Mouse (Mus musculus) small intestine, adult 2 months (tissue): ENCODE data around the gene Vps18. TPM values are rescaled to one million over a fixed set of nuclear protein-coding genes. Genes with fewer than 3 reads are reported as not detected.
A peak's percentile ranks its signal among the peaks of the same experiment; 100 is the strongest.

ENCODE experiments used
- H3K27ac ChIP-seq: fragments of 200-500 bp; 2 replicates; pipeline ENCODE4 v1.5.1; 2012; ENCODE audit warnings: low read depth, low read length, control low read depth, inconsistent platforms; ENCODE audit not compliant: insufficient read depth
- H3K27me3 ChIP-seq: fragments of 200-500 bp; 2 replicates; pipeline ENCODE4 v1.6.1; 2012; ENCODE audit warnings: mild to moderate bottlenecking, moderate library complexity, low read length, inconsistent platforms; ENCODE audit not compliant: control insufficient read depth, insufficient read depth
- H3K36me3 ChIP-seq: fragments of 200-500 bp; 2 replicates; pipeline ENCODE4 v1.6.1; 2012; ENCODE audit warnings: mild to moderate bottlenecking, low read length, control low read depth, inconsistent platforms; ENCODE audit not compliant: control insufficient read depth, insufficient read depth
- H3K4me1 ChIP-seq: fragments of 200-500 bp; 2 replicates; pipeline ENCODE4 v1.6.1; 2012; ENCODE audit warnings: low read length, inconsistent platforms, mixed read lengths; ENCODE audit not compliant: control insufficient read depth, insufficient read depth, insufficient read length
- H3K4me3 ChIP-seq: fragments of 200-500 bp; 2 replicates; pipeline ENCODE4 v1.5.1; 2012; ENCODE audit warnings: low read depth, mild to moderate bottlenecking, control low read depth, inconsistent platforms, low read length, moderate library complexity
- CTCF ChIP-seq: fragments of 200-500 bp; IDR thresholded peaks from 2 replicates; pipeline ENCODE4 v1.5.1; 2012; ENCODE audit warnings: low read depth, mild to moderate bottlenecking, control low read depth, inconsistent platforms, low read length, moderate library complexity, mixed read lengths; ENCODE audit not compliant: insufficient replicate concordance, insufficient read length; ENCODE audit errors: extremely low read depth
- POLR2A ChIP-seq: fragments of 200-500 bp; IDR thresholded peaks from 2 replicates; pipeline ENCODE4 v1.6.1; 2012; ENCODE audit warnings: low read depth, mild to moderate bottlenecking, control low read depth, inconsistent platforms, low read length, moderate library complexity
- WGBS: fragments of 180-500 bp; shearing (Covaris S2); methylation state at CpG from one replicate; pipeline ENCODE4 v1.1.7; 2018; 5-methylcytosine and 5-hydroxymethylcytosine counted together
- polyA plus RNA-seq: library from polyadenylated mRNA; depleted of rRNA; stranded (reverse); fragments of >200 nt; gene quantifications from 2 replicates; pipeline ENCODE4 v1.2.3, GENCODE M21; 2012

Vps18 gene
- polyA plus RNA-seq, 1 experiment: 22.9 TPM

DNA sequence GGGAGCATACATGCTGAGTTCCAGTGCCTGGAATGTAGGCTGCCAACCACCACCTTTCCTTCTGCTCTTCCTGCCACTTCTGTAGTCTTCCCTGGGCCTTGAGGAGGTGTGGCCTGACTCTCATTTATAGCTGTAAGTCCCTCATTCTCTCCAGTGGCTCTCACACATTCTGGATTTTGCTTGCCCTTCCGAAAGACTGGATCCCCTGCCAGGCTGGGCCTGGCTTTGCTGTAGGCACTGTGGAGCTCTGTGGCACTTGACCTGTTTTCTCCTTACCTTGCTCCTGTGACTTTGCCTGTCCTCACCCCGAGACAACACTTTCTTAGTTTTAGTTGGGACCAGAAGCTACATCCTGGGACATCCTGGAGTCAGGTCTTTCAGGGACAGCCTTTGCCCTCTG, 10.3 kb downstream of the Vps18 start:
- peaks cover 38% of the 10 kb centered on the region for H3K36me3 ChIP-seq
- peak overlapping the region; percentile 75 for H3K27ac ChIP-seq
- no peak for TF ChIP-seq CTCF
- no peak for TF ChIP-seq POLR2A
- H3K4me3 ChIP-seq: no peak overlapping the region
- H3K27me3 ChIP-seq: no peaks in the 10 kb centered on the region
- 64% methylated on average over 2 of the region's 2 CpGs for WGBS
- H3K4me1 ChIP-seq: peaks cover 27% of the 10 kb centered on the region

DNA sequence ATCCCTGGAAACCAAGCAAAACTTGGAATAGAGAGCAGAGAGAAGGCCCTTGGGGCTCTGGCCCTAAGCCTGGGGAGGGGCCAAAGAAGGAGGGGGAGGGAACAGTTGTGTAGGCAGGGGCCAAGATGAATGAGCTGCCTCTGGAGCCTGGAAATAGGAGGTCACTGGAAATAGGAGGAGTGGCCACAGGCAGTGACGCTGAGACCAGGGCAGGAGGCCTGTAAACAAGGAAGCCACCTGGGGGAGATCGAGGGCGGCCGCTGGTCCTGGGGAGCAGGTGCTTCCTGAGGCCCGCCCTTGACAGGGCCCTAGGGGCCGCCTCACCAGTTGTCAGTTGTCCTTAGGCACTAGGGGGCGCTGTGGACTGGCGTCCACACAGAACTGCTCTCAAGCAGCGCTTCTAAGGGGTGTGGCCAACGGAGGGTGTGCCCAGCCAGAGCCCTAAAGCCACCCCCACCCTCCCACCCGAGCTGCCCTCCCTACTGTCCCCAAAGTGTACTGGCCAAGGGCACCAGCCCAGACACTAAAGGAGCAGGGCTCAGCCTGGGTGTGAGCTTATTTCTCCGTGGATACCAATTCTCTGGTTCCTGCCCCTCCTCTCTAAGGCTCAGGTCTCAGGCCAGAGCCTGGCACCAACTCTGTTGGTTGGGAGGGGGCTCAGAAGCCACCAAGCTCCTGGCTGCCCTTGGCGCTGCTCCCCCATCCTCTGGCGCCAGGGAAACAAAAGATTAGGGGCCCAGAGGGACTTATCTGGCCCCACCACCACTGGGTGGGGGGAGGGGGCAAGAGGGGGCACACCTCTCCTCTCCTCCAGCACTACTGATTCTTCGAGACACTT, 11.7 kb downstream of the Vps18 start:
- H3K36me3 ChIP-seq: peaks cover 25% of the 10 kb centered on the region
- 7% methylated on average over 15 of the region's 15 CpGs for WGBS
- TF ChIP-seq CTCF: peak; percentile 89
- TF ChIP-seq POLR2A: 0 out of 2 replicates have a peak, but pooled peaks have one; percentile 4
- peak overlapping the region; percentile 75 for H3K27ac ChIP-seq
- H3K4me3 ChIP-seq: peak overlapping the region; percentile 37
- H3K4me1 ChIP-seq: peaks cover 27% of the 10 kb centered on the region
- no peaks in the 10 kb centered on the region for H3K27me3 ChIP-seq

DNA sequence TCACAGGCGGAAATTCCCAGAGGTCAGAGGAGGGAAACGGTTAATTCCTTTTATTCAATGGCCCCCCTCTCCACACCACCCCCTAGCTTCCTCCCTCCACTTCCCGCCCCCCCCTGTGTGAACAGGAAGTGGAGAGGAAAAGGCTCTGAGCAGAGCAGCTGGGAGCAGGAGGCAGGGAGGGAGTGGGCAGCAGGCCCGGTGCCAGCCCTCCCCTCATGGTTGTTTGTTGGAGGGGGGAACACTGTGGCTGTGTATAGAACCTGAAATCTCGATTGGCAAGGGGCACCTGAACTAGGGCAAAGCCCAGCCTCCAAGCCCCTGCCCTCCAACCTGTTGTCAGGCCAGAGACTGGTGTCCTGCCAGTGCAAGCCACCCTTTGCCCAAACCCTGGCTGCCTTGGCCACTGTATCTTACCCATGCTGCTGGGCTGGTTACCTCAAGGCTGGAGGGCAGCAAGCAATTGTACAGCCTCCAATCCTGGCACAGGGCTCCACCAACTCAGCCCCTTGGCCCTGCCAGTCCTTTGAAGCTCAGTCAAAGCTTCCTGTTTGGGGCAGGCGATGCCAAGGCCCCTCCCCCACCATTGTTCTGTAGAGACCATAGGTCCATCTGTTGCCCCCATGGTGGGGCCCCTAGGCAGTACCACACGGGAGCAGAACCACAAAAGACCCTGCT, 12.4 kb downstream of the Vps18 start:
- H3K36me3 ChIP-seq: peaks cover 24% of the 10 kb centered on the region
- no peaks in the 10 kb centered on the region for H3K27me3 ChIP-seq
- WGBS: 47% methylated on average over 7 of the region's 7 CpGs
- peaks cover 27% of the 10 kb centered on the region for H3K4me1 ChIP-seq
- 0 out of 2 replicates have a peak overlapping the region, but pooled peaks have one; percentile 0 for H3K27ac ChIP-seq
- peak overlapping the region; percentile 37; the same call in 1 of the 2 replicates for H3K4me3 ChIP-seq
- TF ChIP-seq CTCF: no peak

DNA sequence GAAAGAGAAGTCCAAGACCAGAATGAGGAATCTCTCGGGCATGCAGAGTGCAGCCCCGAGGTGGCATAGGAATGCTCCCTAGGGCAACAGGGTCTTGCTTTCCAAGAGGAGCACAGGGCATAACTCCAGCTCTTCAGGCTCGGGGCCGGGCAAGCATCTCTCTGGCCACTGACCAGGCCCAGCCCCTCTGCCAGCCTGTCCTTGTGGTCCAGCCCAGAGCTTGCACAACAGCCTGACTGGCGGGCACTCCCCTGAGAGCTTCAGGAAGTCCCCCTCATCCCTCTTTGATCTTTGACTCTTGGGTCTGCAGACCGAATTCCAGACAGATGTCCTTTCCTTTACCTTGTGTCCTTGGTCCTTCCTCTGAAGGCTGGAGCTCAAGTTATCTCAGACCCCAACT, 14.3 kb downstream of the Vps18 start:
- peaks cover 7% of the 10 kb centered on the region for H3K36me3 ChIP-seq
- TF ChIP-seq CTCF (no peak), POLR2A (no peak)
- WGBS: 79% methylated on average over 6 of the region's 6 CpGs
- H3K27me3 ChIP-seq: no peaks in the 10 kb centered on the region
- H3K4me3 ChIP-seq: no peak overlapping the region
- no peak overlapping the region for H3K27ac ChIP-seq
- H3K4me1 ChIP-seq: peaks cover 29% of the 10 kb centered on the region

DNA sequence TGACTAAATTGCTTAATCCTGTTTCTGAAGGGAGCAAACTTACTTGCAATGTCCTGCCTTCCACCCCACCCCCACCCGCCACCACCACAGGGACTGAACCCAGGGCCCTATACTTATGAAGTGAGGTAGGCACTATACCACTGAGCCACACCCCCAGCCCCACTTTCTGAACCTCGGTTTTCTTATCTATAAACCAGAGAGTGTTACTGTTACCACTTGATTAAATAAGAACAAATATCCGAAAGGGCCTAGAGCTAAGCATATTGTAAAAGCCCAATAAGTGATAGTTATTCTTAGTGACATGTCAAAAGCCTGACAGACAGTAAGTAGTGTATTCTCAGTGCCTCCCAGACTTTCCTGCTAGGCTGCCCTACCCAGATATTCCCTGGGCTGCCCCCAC, 15.9 kb downstream of the Vps18 start:
- TF ChIP-seq CTCF: no peak
- TF ChIP-seq POLR2A: no peak
- Histone ChIP-seq H3K36me3 (no peaks in the 10 kb centered on the region), H3K27ac (no peak overlapping the region), H3K4me1 (peaks cover 20% of the 10 kb centered on the region), H3K4me3 (no peak overlapping the region), H3K27me3 (no peaks in the 10 kb centered on the region)
- WGBS: 52% methylated on average over 3 of the region's 3 CpGs

DNA sequence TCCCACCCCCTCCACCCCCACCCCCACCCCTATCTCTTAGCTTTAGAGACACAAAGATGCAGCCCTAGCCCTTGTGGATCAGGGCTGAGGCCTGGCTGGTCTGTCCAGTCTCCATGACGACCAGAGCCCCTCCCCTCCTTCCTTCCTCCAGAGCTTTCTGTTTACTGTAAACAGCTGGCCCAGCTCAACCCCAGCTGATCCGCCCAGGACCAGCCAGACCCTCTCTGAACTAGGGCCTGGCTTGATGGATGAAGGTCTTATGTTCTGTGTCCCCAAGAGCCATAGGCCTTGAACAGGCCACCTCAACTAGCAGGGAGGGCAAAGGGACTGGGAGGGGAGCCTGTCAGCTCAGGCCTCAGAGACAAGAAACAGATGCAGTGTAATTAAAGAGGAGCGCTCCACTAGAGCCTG, 16.3 kb downstream of the Vps18 start:
- Histone ChIP-seq H3K4me1 (peaks cover 19% of the 10 kb centered on the region), H3K4me3 (no peak overlapping the region), H3K27ac (no peak overlapping the region; the same call in none of the 2 replicates), H3K36me3 (no peaks in the 10 kb centered on the region), H3K27me3 (no peaks in the 10 kb centered on the region)
- 63% methylated on average over 3 of the region's 3 CpGs for WGBS
- TF ChIP-seq CTCF: no peak
- TF ChIP-seq POLR2A: no peak

DNA sequence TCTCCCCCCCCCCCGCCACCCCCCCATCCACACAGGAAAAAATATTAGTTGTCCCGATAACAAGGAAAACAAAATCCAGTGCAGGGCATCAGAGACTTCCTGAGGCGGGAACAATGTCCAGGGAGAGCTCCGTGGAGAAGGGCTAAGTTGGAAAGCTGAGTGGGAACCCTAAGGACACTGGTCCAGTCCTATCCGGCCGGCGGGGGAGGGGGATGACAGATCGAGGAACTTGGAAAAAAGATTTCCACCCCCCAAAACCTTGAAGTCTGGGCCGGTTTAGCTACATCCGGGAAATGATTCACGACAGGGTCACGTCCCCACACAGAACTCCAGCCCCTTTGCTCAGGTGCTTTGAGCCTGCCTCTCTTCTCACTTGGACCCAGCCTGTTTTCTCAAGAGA, 23.0 kb downstream of the Vps18 start:
- Histone ChIP-seq H3K36me3 (no peaks in the 10 kb centered on the region), H3K27me3 (no peaks in the 10 kb centered on the region), H3K27ac (no peak overlapping the region), H3K4me3 (no peak overlapping the region), H3K4me1 (peaks cover 8% of the 10 kb centered on the region; the same call in 1 of the 2 replicates)
- 79% methylated on average over 12 of the region's 12 CpGs for WGBS
- no peak for TF ChIP-seq POLR2A
- TF ChIP-seq CTCF: no peak
